Mouse (Mus musculus): Measurements from ENCODE around the gene Ppil4.
"Not testable (repeated sequence)": the region's sequence is repeated elsewhere in the genome, so short reads cannot be mapped to it uniquely, and the experiment has no call there.

The Ppil4 gene

DNA sequence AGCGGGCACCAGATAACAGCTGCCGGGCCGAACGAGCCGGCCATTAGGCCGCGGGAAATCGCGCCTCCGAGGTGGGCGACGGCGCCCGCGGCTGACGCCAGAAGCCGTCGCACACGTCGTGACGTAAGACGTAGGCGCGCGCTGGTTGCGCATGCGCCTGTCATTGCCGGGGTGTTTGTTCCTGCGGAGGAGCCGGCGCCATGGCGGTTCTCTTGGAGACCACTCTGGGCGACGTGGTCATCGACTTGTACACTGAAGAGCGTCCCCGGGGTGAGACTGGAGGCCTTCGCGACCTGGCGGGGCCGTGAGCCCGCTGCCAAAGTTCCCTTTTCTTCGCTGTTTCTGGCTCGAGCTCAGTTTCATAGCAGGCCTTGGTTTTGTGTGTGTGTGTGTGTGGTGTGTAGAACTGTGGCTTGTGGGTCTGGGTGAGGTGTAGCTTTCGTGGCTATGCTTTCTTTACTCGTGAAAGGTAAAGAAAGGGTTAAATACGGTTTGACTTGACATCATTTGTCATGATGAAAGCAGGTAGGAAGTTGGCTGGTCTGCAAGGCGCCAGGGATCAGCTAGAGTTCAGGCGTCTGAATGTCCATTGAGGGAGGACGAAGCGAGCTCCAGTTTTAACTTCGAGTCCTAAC lies at the start of gene Ppil4, which contains the start of gene Ginm1:
Gene Ppil4 (plus strand): TSS at position 141 of the 635 bp plus-strand sequence.
Gene Ginm1 (minus strand): TSS at position 74 of the 635 bp plus-strand sequence.
- peak; percentile 85 for DNase-seq (ENCODE audit: low read depth)

GRCm38 (mm10) chr10:7745528-7745927 lies 47.2 kb upstream of the Ppil4 start:
- not testable (repeated sequence) for DNase-seq (ENCODE audit: low read depth)

DNA sequence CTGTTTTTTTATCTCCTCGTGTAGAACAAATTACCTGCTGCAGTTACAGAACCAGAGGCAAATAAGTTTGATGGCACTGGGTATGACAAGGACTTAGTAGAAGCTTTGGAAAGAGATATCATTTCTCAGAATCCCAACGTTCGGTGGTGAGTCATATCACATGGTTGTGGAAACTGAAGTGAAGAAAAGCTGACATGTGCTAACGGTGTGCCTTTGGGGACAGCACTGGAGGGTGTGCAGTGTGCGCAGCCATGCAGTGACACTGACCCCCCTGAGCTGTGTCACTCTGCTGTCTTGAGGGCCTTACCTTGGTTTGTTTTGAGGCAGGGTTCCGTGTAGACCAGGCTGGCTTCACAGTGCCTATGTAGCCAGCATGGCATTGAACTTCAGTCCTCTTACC lies 43.9 kb upstream of the Ppil4 start:
- no peak for DNase-seq (ENCODE audit: low read depth)

DNA sequence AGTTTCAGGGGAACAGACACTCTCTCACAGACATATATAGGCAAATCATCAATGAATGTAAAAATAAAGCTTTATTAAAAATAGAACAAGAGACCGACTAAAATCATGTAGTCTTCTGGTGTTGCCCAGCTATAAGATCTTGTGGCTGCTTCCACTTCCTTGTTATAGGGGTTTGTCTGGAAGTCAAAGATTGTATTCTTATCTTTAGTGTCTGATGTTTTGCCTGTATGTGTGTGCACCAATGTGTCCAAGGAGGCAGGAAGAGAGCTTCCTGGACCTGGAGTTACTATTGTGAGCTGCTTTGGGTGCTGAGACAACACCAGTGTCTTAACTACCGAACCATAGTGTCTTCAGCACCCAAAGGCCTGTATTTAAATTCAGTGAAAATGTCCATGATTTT lies 35.1 kb upstream of the Ppil4 start:
- DNase-seq (ENCODE audit: low read depth), result no peak

- no peak for DNase-seq (ENCODE audit: low read depth)
Observed at GRCm38 (mm10) chr10:7772346-7772745, 20.3 kb upstream of the Ppil4 start.

GRCm38 (mm10) chr10:7772769-7773168 lies 19.9 kb upstream of the Ppil4 start:
- no peak for DNase-seq (ENCODE audit: low read depth)

GRCm38 (mm10) chr10:7775421-7775820 lies 17.3 kb upstream of the Ppil4 start:
- DNase-seq (ENCODE audit: low read depth), result no peak

- DNase-seq (ENCODE audit: low read depth), result no peak
Observed at GRCm38 (mm10) chr10:7778361-7778760, 14.3 kb upstream of the Ppil4 start.

GRCm38 (mm10) chr10:7779751-7780237 lies 12.9 kb upstream of the Ppil4 start:
- no peak for DNase-seq (ENCODE audit: low read depth)

- DNase-seq (ENCODE audit: low read depth), result peak; percentile 86
Observed at GRCm38 (mm10) chr10:7780238-7781176, 12.2 kb upstream of the Ppil4 start.

DNA sequence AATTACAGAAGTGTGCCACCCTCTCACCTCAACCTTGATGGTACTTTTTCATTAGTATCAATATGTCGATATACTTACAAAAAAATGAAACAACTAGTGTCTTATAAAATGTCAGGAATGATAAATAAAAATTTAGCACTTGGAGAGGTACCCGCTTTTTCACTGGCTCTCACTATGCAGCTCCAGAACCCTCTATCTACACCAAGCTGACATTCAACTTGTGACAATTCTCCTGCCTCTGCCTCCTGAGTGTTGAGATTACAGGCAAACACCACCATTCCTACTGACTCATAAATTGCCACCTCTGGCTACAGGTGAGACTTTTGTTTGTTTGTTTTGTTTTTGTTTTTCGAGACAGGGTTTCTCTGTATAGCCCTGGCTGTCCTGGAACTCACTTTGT lies 11.5 kb upstream of the Ppil4 start:
- DNase-seq (ENCODE audit: low read depth), result no peak

DNA sequence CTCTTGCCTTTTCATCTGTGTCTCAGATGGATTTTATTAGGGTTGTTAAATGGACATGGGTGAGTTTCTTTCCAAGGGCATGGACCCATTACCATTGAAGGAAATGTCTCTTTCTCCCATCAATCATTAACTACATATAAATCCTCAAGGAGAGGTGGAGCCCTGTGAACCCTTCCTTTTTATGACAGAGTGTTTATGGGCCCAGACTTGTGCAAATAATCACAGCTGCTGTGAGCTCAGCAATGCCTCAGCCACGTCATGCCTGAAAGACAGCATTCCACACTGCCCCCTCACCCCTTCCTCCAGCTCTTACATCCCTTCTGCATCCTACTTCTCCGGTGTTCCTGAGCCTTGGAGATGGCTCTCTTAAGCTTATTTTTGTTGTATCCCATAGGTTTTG lies 5.4 kb upstream of the Ppil4 start:
- no peak for DNase-seq (ENCODE audit: low read depth)

DNA sequence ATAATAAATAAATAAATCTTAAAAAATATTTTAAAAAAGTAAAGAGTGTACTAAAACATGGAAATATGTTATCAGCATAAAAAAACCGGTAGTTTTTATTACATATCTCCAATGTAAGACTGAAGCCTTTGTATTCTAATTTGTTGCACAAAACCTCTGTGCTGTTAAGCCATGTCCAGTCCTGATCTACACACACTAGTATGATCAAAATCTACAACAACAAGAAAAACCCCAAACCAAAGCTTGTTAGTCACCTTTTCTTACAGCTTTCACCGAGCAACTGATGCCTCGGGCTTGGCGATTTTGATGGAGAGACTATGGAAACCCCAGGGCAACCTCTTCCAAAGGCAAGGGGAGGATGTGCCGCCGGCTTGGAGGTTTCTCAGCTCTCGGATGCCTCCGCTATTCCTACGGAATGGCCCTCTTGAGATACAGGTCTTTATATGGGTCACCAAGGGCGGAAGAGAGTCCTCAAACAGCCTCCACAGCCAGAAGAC lies 389 bp upstream of the Ppil4 start:
- DNase-seq (ENCODE audit: low read depth), result no peak

- no peak for DNase-seq (ENCODE audit: low read depth)
Observed at GRCm38 (mm10) chr10:7801258-7801657, 8.6 kb downstream of the Ppil4 start.

DNA sequence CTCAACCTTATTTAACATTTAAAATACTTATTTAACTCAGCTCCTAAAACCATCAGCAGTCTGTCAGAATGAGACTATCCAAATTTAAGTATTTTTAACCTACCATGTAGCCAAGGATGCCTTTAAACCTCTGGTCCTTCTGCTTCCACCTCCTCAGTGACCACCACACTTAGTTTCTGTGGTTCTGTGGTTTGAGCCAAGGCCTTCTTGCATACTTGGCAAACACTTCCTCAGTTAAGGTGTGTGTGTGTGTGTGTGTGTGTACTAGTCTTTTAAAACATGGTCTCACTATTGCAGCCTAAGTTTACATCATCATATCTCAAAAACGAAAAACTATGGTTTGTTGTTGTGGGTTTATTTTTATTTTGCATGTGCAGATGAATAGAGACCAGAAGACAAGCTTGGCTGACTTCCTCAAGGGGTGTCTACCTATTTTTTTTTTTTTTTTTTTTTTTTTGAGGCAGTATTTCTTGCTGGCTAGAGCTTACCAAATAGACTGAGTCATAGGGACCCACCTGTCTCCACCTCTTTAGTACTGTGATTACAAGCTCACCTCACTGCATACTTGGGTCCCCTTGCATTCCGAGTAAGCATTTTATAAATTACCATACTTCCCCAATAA lies 9.9 kb downstream of the Ppil4 start:
- no peak for DNase-seq (ENCODE audit: low read depth)

DNA sequence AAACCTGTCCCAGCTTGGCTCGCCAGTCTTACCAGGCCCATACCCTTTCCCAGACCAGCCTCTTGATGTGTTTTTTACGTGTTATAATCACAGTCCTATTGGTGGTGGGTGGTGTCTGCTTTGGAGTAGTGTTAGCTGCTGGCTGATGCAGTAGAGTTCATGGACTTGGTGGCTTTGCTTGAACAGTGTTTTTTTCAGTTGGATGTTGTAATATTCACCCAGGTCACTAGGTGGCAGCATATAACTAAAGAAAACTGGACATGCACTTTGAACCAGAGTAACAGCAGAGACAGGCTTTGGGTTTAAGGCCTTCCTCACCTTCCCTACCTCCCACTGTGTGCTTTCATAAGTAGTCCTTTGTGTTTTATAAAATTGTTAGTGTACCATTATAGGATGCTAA lies 17.2 kb downstream of the Ppil4 start:
- peak; percentile 68 for DNase-seq (ENCODE audit: low read depth)

DNA sequence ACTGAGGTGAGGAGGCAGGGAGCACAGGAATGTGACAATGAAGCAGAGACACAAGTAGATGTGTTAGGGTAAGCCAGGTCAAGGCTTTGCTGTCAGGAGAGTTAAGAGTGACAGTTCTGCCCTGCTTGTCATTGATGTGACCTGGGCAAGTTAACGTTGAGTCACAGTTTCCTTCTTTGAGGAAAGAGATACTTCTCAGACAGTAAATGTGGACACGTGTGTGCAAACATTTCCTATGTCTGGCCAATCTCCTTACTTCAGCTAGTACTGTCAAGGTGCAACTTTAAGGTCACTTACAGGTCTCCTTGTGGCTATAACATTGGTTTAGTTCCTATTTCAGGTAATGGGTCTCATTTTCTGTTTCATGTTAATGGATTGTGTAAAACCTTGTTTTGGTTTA lies 23.8 kb downstream of the Ppil4 start:
- DNase-seq (ENCODE audit: low read depth), result no peak

GRCm38 (mm10) chr10:7818676-7819075 lies 26.0 kb downstream of the Ppil4 start:
- no peak for DNase-seq (ENCODE audit: low read depth)

DNA sequence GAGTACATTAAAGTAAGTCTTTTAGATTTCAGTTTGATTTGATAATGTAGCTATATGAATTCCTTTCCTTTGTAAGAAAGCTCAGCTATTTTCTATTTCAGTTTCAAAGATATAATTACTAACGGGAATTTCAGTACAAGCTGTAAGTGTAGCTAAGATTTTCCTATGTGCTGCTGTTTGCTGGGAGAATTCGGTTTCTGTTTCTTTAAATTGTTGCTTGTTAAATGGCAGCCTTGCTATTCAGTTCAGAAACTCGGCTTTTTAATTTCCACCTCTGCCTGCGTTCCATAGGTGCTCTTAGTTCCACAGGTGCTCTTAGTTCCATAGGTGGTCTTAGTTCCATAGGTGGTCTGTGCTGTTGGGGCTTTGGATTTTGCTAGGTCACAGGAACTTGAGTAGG lies 26.5 kb downstream of the Ppil4 start:
- DNase-seq (ENCODE audit: low read depth), result no peak

- no peak for DNase-seq (ENCODE audit: low read depth)
Observed at GRCm38 (mm10) chr10:7819603-7820002, 26.9 kb downstream of the Ppil4 start.

DNA sequence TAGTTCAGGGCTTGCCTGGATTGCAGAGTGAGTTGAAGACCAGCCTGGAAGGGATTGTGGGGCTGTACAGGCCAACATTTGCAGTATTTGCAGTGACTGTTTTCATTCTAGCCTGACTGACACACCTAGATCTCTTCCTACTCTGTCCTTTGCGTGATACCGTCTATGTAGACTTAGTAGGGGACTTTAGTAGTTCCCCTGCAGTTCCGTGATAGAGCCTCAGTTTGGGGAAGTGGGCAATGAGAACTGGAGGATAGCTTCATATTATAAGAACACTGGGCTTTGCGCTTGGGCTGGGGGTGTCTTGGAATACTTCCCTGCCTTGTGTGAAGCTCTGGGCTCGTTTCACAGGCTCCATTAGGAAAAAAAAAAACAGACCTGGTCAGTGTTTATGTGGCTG lies 27.5 kb downstream of the Ppil4 start:
- DNase-seq (ENCODE audit: low read depth), result no peak

DNA sequence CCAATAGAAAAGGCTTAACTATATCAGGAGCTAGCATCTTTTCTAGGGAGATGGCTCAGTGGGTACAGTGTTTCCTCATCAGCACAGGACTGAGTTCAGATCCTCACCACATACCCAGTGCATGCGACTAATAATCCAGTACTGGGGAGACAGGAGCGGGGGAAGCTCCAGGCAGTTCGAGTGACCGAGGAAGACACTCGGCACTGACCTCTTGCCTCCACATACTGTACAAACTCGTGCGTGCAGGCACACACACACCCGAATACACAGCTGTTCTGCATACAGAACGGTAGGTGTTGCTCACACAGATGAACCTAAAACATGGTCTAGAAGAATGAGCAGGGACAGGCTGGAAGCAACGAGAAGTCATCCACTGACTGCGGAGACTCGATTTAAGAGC lies 29.3 kb downstream of the Ppil4 start:
- no peak for DNase-seq (ENCODE audit: low read depth)
